Comparison of ENCODE assay signal across 11 mouse cellular contexts in the genomic region with DNA sequence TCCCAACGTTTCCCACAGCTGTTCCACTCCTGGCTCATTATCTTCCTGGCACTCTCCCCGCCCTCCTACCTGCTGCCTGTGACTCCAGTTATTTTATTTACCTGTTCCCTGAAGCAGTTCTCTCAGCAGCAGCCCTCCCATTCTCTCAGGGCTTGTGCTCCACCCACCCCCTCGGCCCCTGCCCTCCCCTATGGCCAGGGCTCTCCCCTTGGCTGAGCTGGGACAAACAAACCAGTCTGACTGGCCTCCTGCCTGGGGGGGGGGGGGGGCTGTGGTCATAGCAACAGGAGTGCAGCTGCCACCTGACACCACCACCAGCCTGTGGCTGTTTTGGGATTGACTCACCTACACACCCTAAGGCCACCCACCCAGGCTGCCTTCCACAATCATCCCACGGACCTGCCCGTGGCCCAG. TPM values are rescaled to one million over a fixed set of nuclear protein-coding genes. Genes with fewer than 3 reads are reported as not detected.
A peak's percentile ranks its signal among the peaks of the same experiment; 100 is the strongest.
DNase-seq lines count a peak whose midpoint lies in the region; ATAC-seq lines count a peak whose summit lies in the region.
"Had no signal": no experiment of that assay in that cellular context is flagged by ENCODE, and none has a peak within 500 bp of the region (broad histone marks: within the 10 kb centered on the region; RNA-seq: fewer than 3 reads in every experiment).

No protein-coding gene starts in this region.

- no peak overlapping the region for H3K27ac ChIP-seq in embryonic facial prominence, embryonic 12.5 days
- H3K27ac ChIP-seq in hindbrain, embryonic 12.5 days: no peak overlapping the region
- H3K27ac ChIP-seq: heart, embryonic 13.5 days had no signal

- no peak overlapping the region for H3K4me3 ChIP-seq in embryonic facial prominence, embryonic 12.5 days
- H3K4me3 ChIP-seq in hindbrain, embryonic 12.5 days: no peak overlapping the region
- H3K4me3 ChIP-seq: heart, embryonic 13.5 days had no signal

- no peaks in the 10 kb centered on the region for H3K36me3 ChIP-seq in embryonic facial prominence, embryonic 12.5 days
- peaks cover 34% of the 10 kb centered on the region for H3K36me3 ChIP-seq in hindbrain, embryonic 12.5 days
- H3K36me3 ChIP-seq: heart, embryonic 13.5 days had no signal

- 12% methylated on average over 5 of the region's 5 CpGs for WGBS in embryonic facial prominence, embryonic 12.5 days
- WGBS in hindbrain, embryonic 12.5 days: 21% methylated on average over 5 of the region's 5 CpGs

- DNase-seq in heart, adult 11 months: peak; percentile 85
- no peak for DNase-seq in heart, adult 18-20 months
- peak; percentile 64 for DNase-seq in kidney, postnatal 10 days
- peak; percentile 63 for DNase-seq in lung, postnatal 10 days
- DNase-seq in heart, postnatal 25 days (ENCODE audit: low spot score): no peak
- no peak for DNase-seq in left cerebral cortex, adult 9 months (ENCODE audit: low spot score in 2 of 2)
- DNase-seq: layer of hippocampus, postnatal 36 days had no signal

- no peak overlapping the region for H3K9ac ChIP-seq in embryonic facial prominence, embryonic 12.5 days
- H3K9ac ChIP-seq in hindbrain, embryonic 12.5 days: no peak overlapping the region
- H3K9ac ChIP-seq: heart, embryonic 13.5 days had no signal

- intact Hi-C loops in heart, postnatal 25 days (cut with DNase I): no loop called here

- peaks cover 18% of the 10 kb centered on the region for H3K27me3 ChIP-seq in embryonic facial prominence, embryonic 12.5 days
- no peaks in the 10 kb centered on the region for H3K27me3 ChIP-seq in hindbrain, embryonic 12.5 days

- H3K9me3 ChIP-seq in embryonic facial prominence, embryonic 12.5 days: 0 out of 2 replicates have a peak, but pooled peaks cover 3% of the 10 kb centered on the region
- H3K9me3 ChIP-seq in hindbrain, embryonic 12.5 days (replicated peaks): no peaks in the 10 kb centered on the region
- H3K9me3 ChIP-seq: heart, embryonic 13.5 days had no signal

- peak; percentile 53; the same call in 1 of the 2 replicates for ATAC-seq in embryonic facial prominence, embryonic 12.5 days (ENCODE audit: insufficient number of reproducible peaks, insufficient read depth, low FRiP score, low TSS enrichment)
- no peak for ATAC-seq in hindbrain, embryonic 12.5 days (ENCODE audit: low FRiP score)
- ATAC-seq: midbrain, embryonic 16.5 days had no signal

- 0 out of 2 replicates have a peak, but pooled peaks cover 15% of the 10 kb centered on the region for H3K4me1 ChIP-seq in embryonic facial prominence, embryonic 12.5 days
- H3K4me1 ChIP-seq in hindbrain, embryonic 12.5 days: peaks cover 30% of the 10 kb centered on the region

- H3K4me2 ChIP-seq in embryonic facial prominence, embryonic 12.5 days (replicated peaks): no peak overlapping the region
- no peak overlapping the region for H3K4me2 ChIP-seq in hindbrain, embryonic 12.5 days (replicated peaks)
- H3K4me2 ChIP-seq: heart, embryonic 13.5 days had no signal

RNA-seq across cellular contexts. Expression of a gene that starts 8.4 kb away (rescaled TPM):
- under 1 TPM; 0.22 to 0.98 TPM for total RNA-seq in heart, adult 18-20 months (2021)
- polyA plus RNA-seq in embryonic facial prominence, embryonic 12.5 days (2016; fragmentation: Nextera tagmentation; extraction: Ambion mirVana): 5.2 and 6.1 TPM in 2 replicates
- under 1 TPM; 0.31 to 0.60 TPM for total RNA-seq in heart, postnatal 25 days (2021)
- polyA plus RNA-seq in hindbrain, embryonic 12.5 days (2016; fragmentation: Nextera tagmentation; extraction: Ambion mirVana): 42.8 and 43.7 TPM in 2 replicates

RNA-seq across cellular contexts. Expression of a gene that starts 20.9 kb away (rescaled TPM):
- not detected for total RNA-seq in heart, adult 18-20 months (2021)
- polyA plus RNA-seq in embryonic facial prominence, embryonic 12.5 days (2016; fragmentation: Nextera tagmentation; extraction: Ambion mirVana): 4.7 and 7.7 TPM in 2 replicates
- total RNA-seq in heart, postnatal 25 days (2021): not detected
- 3.6 and 6.3 TPM in 2 replicates for polyA plus RNA-seq in hindbrain, embryonic 12.5 days (2016; fragmentation: Nextera tagmentation; extraction: Ambion mirVana)

RNA-seq across cellular contexts. Expression of a gene that starts 36.9 kb away (rescaled TPM):
- total RNA-seq in heart, adult 18-20 months (2021): 1 to 10 TPM; 7.8 to 8.6 TPM
- 112 and 118 TPM in 2 replicates for polyA plus RNA-seq in embryonic facial prominence, embryonic 12.5 days (2016; fragmentation: Nextera tagmentation; extraction: Ambion mirVana)
- 1 to 10 TPM; 6.7 to 7.4 TPM for total RNA-seq in heart, postnatal 25 days (2021)
- 155 TPM in 2 replicates for polyA plus RNA-seq in hindbrain, embryonic 12.5 days (2016; fragmentation: Nextera tagmentation; extraction: Ambion mirVana)

Comparison
In these comparisons a context has a peak if more than half of its experiments do, and no peak if none do; other contexts are left out.
1. DNase-seq: peak in heart, adult 11 months (single experiment), kidney, postnatal 10 days (single experiment) and lung, postnatal 10 days (single experiment); none in heart, adult 18-20 months (0 of 2), heart, postnatal 25 days (single experiment) and left cerebral cortex, adult 9 months (0 of 2).